Mouse (Mus musculus) C3H10T1/2 (cell line): Measurements from ENCODE around the gene Olfr849. TPM values are rescaled to one million over a fixed set of nuclear protein-coding genes. Genes with fewer than 3 reads are reported as not detected.

Experiments
- polyA plus RNA-seq, 2 experiments: library from polyadenylated mRNA; unstranded; fragments of >200 nt; fragmentation: generic; extraction: Trizol; gene quantifications; one replicate each; pipeline ENCODE4 v1.2.1; 2012; ENCODE audit warnings: missing spikeins in 2 of 2

The Olfr849 gene
- polyA plus RNA-seq = not detected

GRCm38 (mm10) chr9:19439966-19440365 lies at the start of gene Olfr849:
Gene Olfr849, plus strand, starts transcription at chr9:19440266.

GRCm38 (mm10) chr9:19478148-19478547 lies 38.1 kb downstream of the Olfr849 start, which contains the start of gene Olfr850:
Gene Olfr850, minus strand, starts transcription at chr9:19478248.

GRCm38 (mm10) chr9:19492995-19493394 lies 52.9 kb downstream of the Olfr849 start, which contains the start of gene Olfr851:
Gene Olfr851, plus strand, starts transcription at chr9:19493295.

Other genes with a start within 250 kb of the Olfr849 start
- gene Olfr843, start 188.3 kb upstream of the Olfr849 start, polyA plus RNA-seq = not detected
- gene Olfr844, start 123.9 kb upstream of the Olfr849 start, polyA plus RNA-seq = not detected
- not detected for gene Olfr845, start 103.8 kb upstream of the Olfr849 start, polyA plus RNA-seq
- not detected for gene Olfr846, start 76.3 kb upstream of the Olfr849 start, polyA plus RNA-seq
- not detected for gene Olfr847, start 61.6 kb upstream of the Olfr849 start, polyA plus RNA-seq
- gene Olfr850, start 38.0 kb downstream of the Olfr849 start, polyA plus RNA-seq = not detected
- not detected for gene Olfr851, start 53.0 kb downstream of the Olfr849 start, polyA plus RNA-seq
- not detected for gene Olfr853, start 100.8 kb downstream of the Olfr849 start, polyA plus RNA-seq
- gene Olfr854, start 127.1 kb downstream of the Olfr849 start, polyA plus RNA-seq = not detected
- not detected for gene Olfr855, start 142.4 kb downstream of the Olfr849 start, polyA plus RNA-seq
- 1 to 10 TPM in 1 of 2 experiments, under 1 TPM in 1; 0.19 to 3.8 TPM for gene Zfp317, start 181.8 kb downstream of the Olfr849 start, polyA plus RNA-seq